ENCODE assay signal across 8 mouse cellular contexts in the genomic region with DNA sequence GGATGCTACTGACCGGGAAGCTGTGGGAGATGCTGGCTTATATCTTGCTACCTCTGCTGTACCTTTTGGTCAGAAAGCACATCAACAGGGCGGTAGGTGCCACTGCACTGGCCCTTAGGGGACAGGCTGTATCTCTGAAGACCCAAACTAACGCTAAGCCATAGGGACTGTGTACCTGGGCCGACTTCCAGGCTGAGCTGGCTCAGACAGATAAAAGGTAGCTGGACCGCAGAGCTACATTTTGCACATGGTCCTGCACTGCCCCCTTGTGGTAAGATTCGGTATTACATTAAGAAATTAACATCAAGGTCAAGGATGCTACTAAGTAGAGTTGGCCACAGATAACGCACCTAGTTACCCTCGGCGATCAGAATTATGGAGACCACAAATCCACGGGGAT. TPM values are rescaled to one million over a fixed set of nuclear protein-coding genes. Genes with fewer than 3 reads are reported as not detected.
DNase-seq lines count a peak whose midpoint lies in the region; ATAC-seq and TF ChIP-seq lines count a peak whose summit lies in the region.

No protein-coding gene starts in this region.

- no peak overlapping the region for H3K27ac ChIP-seq in thymus, adult 2 months (ENCODE audit: control insufficient read depth, insufficient read depth, low read length)
- H3K27ac ChIP-seq in forebrain, embryonic 16.5 days (ENCODE audit: low read length) = no peak overlapping the region
- no peak overlapping the region for H3K27ac ChIP-seq in hindbrain, embryonic 15.5 days (replicated peaks)
- no peak overlapping the region for H3K27ac ChIP-seq in midbrain, embryonic 15.5 days
- H3K27ac ChIP-seq in testis, adult 2 months (ENCODE audit: control insufficient read depth, insufficient read depth, low read depth, low read length) = no peak overlapping the region

- H3K4me1 ChIP-seq in thymus, adult 2 months (replicated peaks; ENCODE audit: control insufficient read depth, insufficient read depth, low read length) = no peaks in the 10 kb centered on the region
- H3K4me1 ChIP-seq in forebrain, embryonic 16.5 days (replicated peaks; ENCODE audit: control insufficient read depth, insufficient read depth, low read length) = no peaks in the 10 kb centered on the region
- H3K4me1 ChIP-seq in hindbrain, embryonic 15.5 days (replicated peaks) = peaks cover 3% of the 10 kb centered on the region; the same call in 1 of the 2 replicates
- no peaks in the 10 kb centered on the region for H3K4me1 ChIP-seq in midbrain, embryonic 15.5 days
- H3K4me1 ChIP-seq in testis, adult 2 months (ENCODE audit: control insufficient read depth, insufficient read depth, low read length) = peaks cover 3% of the 10 kb centered on the region

- intact Hi-C loops in left cerebral cortex, postnatal 14 days (cut with DNase I) = loop anchor here (1.0 to 5.0 kb wide), 2 partner anchors 64 to 292 kb away; no protein-coding TSS in a partner anchor

- TF ChIP-seq POLR2A in thymus, adult 2 months (IDR thresholded peaks at IDR 0.05; ENCODE audit: control insufficient read depth, extremely low read depth, insufficient read depth, low read length, poor library complexity) = no peak
- TF ChIP-seq POLR2A in testis, adult 2 months (IDR thresholded peaks at IDR 0.05; ENCODE audit: control insufficient read depth, low read depth, low read length) = no peak

- H3K4me3 ChIP-seq in thymus, adult 2 months (ENCODE audit: control insufficient read depth, insufficient read depth, low read length) = no peak overlapping the region
- no peak overlapping the region for H3K4me3 ChIP-seq in forebrain, embryonic 16.5 days (replicated peaks; ENCODE audit: low read length)
- no peak overlapping the region for H3K4me3 ChIP-seq in hindbrain, embryonic 15.5 days
- no peak overlapping the region for H3K4me3 ChIP-seq in midbrain, embryonic 15.5 days
- no peak overlapping the region for H3K4me3 ChIP-seq in testis, adult 2 months (ENCODE audit: control insufficient read depth, low read depth, low read length)

- 23% methylated on average over 10 of the region's 10 CpGs for WGBS in thymus, adult 2 months
- WGBS in forebrain, embryonic 16.5 days = 17% methylated on average over 10 of the region's 10 CpGs
- 20% methylated on average over 10 of the region's 10 CpGs for WGBS in hindbrain, embryonic 15.5 days
- WGBS in midbrain, embryonic 15.5 days = 19% methylated on average over 10 of the region's 10 CpGs

- peak; percentile 57; the same call in 1 of the 2 replicates for TF ChIP-seq CTCF in thymus, adult 2 months (IDR thresholded peaks at IDR 0.05; ENCODE audit: borderline replicate concordance, control insufficient read depth, extremely low read depth, insufficient read depth, low read length, poor library complexity)
- peak; percentile 85 for TF ChIP-seq CTCF in testis, adult 2 months (IDR thresholded peaks at IDR 0.05; ENCODE audit: control insufficient read depth, insufficient read depth, insufficient replicate concordance, low read depth, low read length)

- H3K9ac ChIP-seq in forebrain, embryonic 16.5 days (replicated peaks; ENCODE audit: low read depth, low read length) = no peak overlapping the region
- no peak overlapping the region for H3K9ac ChIP-seq in hindbrain, embryonic 15.5 days
- H3K9ac ChIP-seq in midbrain, embryonic 15.5 days = no peak overlapping the region

- H3K27me3 ChIP-seq in thymus, adult 2 months (ENCODE audit: control insufficient read depth, insufficient read depth, low read length) = no peaks in the 10 kb centered on the region
- peaks cover 6% of the 10 kb centered on the region; the same call in 1 of the 2 replicates for H3K27me3 ChIP-seq in forebrain, embryonic 16.5 days (replicated peaks; ENCODE audit: control insufficient read depth, insufficient read depth, low read length)
- 0 out of 2 replicates have a peak, but pooled peaks cover 3% of the 10 kb centered on the region for H3K27me3 ChIP-seq in hindbrain, embryonic 15.5 days
- H3K27me3 ChIP-seq in midbrain, embryonic 15.5 days (replicated peaks) = peaks cover 8% of the 10 kb centered on the region
- no peaks in the 10 kb centered on the region for H3K27me3 ChIP-seq in testis, adult 2 months (ENCODE audit: control insufficient read depth, insufficient read depth, low read length)

- peak; percentile 71 for DNase-seq in thymus, adult 2 months
- no peak for DNase-seq in thymus, adult 18-20 months
- DNase-seq in left cerebral cortex, postnatal 14 days (ENCODE audit: low spot score in 2 of 2) = peak; percentile 80 to 81

- H3K4me2 ChIP-seq in forebrain, embryonic 16.5 days (ENCODE audit: low read length) = no peak overlapping the region
- no peak overlapping the region for H3K4me2 ChIP-seq in hindbrain, embryonic 15.5 days
- no peak overlapping the region for H3K4me2 ChIP-seq in midbrain, embryonic 15.5 days

- no peaks in the 10 kb centered on the region for H3K9me3 ChIP-seq in forebrain, embryonic 16.5 days (ENCODE audit: control insufficient read depth, low read length)
- no peaks in the 10 kb centered on the region for H3K9me3 ChIP-seq in hindbrain, embryonic 15.5 days
- H3K9me3 ChIP-seq in midbrain, embryonic 15.5 days = no peaks in the 10 kb centered on the region

- H3K36me3 ChIP-seq in thymus, adult 2 months (ENCODE audit: control insufficient read depth, insufficient read depth, low read length) = no peaks in the 10 kb centered on the region
- H3K36me3 ChIP-seq in forebrain, embryonic 16.5 days (ENCODE audit: control insufficient read depth, insufficient read depth) = no peaks in the 10 kb centered on the region
- H3K36me3 ChIP-seq in hindbrain, embryonic 15.5 days = no peaks in the 10 kb centered on the region
- no peaks in the 10 kb centered on the region for H3K36me3 ChIP-seq in midbrain, embryonic 15.5 days (replicated peaks)
- no peaks in the 10 kb centered on the region for H3K36me3 ChIP-seq in testis, adult 2 months (ENCODE audit: control insufficient read depth, insufficient read depth, low read length)

- peak; percentile 74; the same call in 1 of the 2 replicates for ATAC-seq in cerebellum, adult (ENCODE audit: insufficient number of reproducible peaks, low FRiP score, low TSS enrichment)
- 0 out of 2 replicates have a peak, but pooled peaks have one; percentile 54 for ATAC-seq in forebrain, embryonic 16.5 days
- ATAC-seq in hindbrain, embryonic 15.5 days (ENCODE audit: low FRiP score, low read depth) = 0 out of 2 replicates have a peak, but pooled peaks have one; percentile 53
- peak; percentile 73 for ATAC-seq in midbrain, embryonic 15.5 days (replicated peaks)

RNA-seq across cellular contexts. Expression of a gene that starts 11.7 kb away (rescaled TPM):
- 7.4 TPM in 2 replicates for polyA plus RNA-seq in thymus, adult 2 months (2012; rRNA removed)
- polyA plus RNA-seq in forebrain, embryonic 16.5 days (2015; fragmentation: Nextera tagmentation; extraction: Ambion mirVana) = 0.14 and 0.25 TPM in 2 replicates
- polyA plus RNA-seq in hindbrain, embryonic 15.5 days (2015; fragmentation: Nextera tagmentation; extraction: Ambion mirVana) = 0.40 and 0.59 TPM in 2 replicates
- 1 to 10 TPM in 1 of 2 experiments, under 1 TPM in 1; 0.75 to 1.3 TPM for total RNA-seq in left cerebral cortex, postnatal 14 days (2021)
- polyA plus RNA-seq in midbrain, embryonic 15.5 days (2015; fragmentation: Nextera tagmentation; extraction: Ambion mirVana) = 0.32 and 0.55 TPM in 2 replicates
- 0.96 and 1.3 TPM in 2 replicates for polyA plus RNA-seq in testis, adult 2 months (2012; rRNA removed)

RNA-seq across cellular contexts. Expression of a gene that starts 20.2 kb away (rescaled TPM):
- polyA plus RNA-seq in thymus, adult 2 months (2012; rRNA removed) = 1.2 and 2.1 TPM in 2 replicates
- 2.6 and 2.7 TPM in 2 replicates for polyA plus RNA-seq in forebrain, embryonic 16.5 days (2015; fragmentation: Nextera tagmentation; extraction: Ambion mirVana)
- 2.2 TPM in 2 replicates for polyA plus RNA-seq in hindbrain, embryonic 15.5 days (2015; fragmentation: Nextera tagmentation; extraction: Ambion mirVana)
- total RNA-seq in left cerebral cortex, postnatal 14 days (2021) = 1 to 10 TPM; 5.1 to 5.3 TPM
- 1.6 and 2.9 TPM in 2 replicates for polyA plus RNA-seq in midbrain, embryonic 15.5 days (2015; fragmentation: Nextera tagmentation; extraction: Ambion mirVana)
- polyA plus RNA-seq in testis, adult 2 months (2012; rRNA removed) = 732 and 736 TPM in 2 replicates

RNA-seq across cellular contexts. Expression of a gene that starts 49.9 kb away (rescaled TPM):
- polyA plus RNA-seq in thymus, adult 2 months (2012; rRNA removed) = 0.05 TPM in 1 of 2 replicates, not detected in the other
- polyA plus RNA-seq in forebrain, embryonic 16.5 days (2015; fragmentation: Nextera tagmentation; extraction: Ambion mirVana) = not detected in 2 replicates
- polyA plus RNA-seq in hindbrain, embryonic 15.5 days (2015; fragmentation: Nextera tagmentation; extraction: Ambion mirVana) = not detected in 2 replicates
- under 1 TPM in 1 of 2 experiments, not detected in 1; 0.22 TPM for total RNA-seq in left cerebral cortex, postnatal 14 days (2021)
- polyA plus RNA-seq in midbrain, embryonic 15.5 days (2015; fragmentation: Nextera tagmentation; extraction: Ambion mirVana) = not detected in 2 replicates
- polyA plus RNA-seq in testis, adult 2 months (2012; rRNA removed) = not detected in 2 replicates

Comparison
In these comparisons a context has a peak if more than half of its experiments do, and no peak if none do; other contexts are left out.
1. DNase-seq: peak in thymus, adult 2 months (single experiment) and left cerebral cortex, postnatal 14 days (2 of 2); none in thymus, adult 18-20 months (0 of 2).
2. RNA of a gene that starts 20.2 kb away (polyA plus RNA-seq): 732 to 736 TPM in testis, adult 2 months; 2.6 to 2.7 TPM in forebrain, embryonic 16.5 days, 2.2 TPM in hindbrain, embryonic 15.5 days, 1.6 to 2.9 TPM in midbrain, embryonic 15.5 days and 1.2 to 2.1 TPM in thymus, adult 2 months; every median in the first group is over 100 times any median in the second.
3. Peak in every context shown above with its lines, with median percentiles within 50 percentile points of each other: ATAC-seq.